8 mouse cellular contexts compared by ENCODE assay signal in the genomic region with DNA sequence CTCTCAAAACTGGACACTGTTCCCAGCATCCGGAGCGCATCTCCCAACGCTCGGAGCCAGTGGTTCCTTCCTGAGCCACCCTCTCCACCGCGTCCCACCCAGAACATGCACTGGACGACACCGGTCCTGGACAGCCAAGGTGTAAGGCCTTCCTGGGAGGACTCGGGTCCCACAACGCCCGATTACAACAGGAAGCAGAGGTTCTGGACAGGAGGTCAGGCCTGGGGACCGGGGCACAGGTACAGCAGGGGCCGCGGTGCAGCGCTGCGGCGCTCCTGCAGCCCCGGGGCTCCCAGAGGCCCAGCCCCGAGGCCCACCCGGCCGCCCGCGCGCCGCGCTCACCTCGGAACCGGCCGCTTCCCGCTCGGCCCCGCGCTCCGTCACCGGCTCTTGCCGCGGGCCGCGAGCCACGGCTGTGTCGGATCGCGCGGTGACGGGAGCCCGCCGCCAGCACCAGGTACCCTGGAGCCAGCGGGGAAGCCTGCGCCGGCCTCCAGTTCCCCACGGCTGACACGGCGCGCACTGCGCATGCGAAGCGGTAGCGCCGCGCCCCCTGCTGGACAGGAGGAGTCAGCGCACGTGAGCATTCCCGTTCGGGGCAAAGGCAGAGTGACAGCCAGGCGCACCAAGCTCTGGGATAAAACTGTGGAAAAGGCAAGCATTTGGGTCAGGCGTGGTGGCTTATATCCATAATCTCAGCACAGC. TPM values are rescaled to one million over a fixed set of nuclear protein-coding genes. Genes with fewer than 3 reads are reported as not detected.
DNase-seq lines count a peak whose midpoint lies in the region; ATAC-seq and TF ChIP-seq lines count a peak whose summit lies in the region.

A gene (minus strand): TSS at position 524 of the 705 bp plus-strand sequence.

- WGBS in embryonic facial prominence, embryonic 13.5 days, result under 1% methylated on average over 64 of the region's 66 CpGs
- WGBS in heart, adult 2 months, result 14% methylated on average over 66 of the region's 66 CpGs
- 1% methylated on average over 65 of the region's 66 CpGs for whole genome bisulfite sequencing in limb, embryonic 13.5 days
- WGBS in midbrain, embryonic 16.5 days, result under 1% methylated on average over 56 of the region's 66 CpGs

- no peaks in the 10 kb centered on the region for H3K27me3 ChIP-seq in embryonic facial prominence, embryonic 13.5 days
- no peaks in the 10 kb centered on the region for H3K27me3 ChIP-seq in heart, adult 2 months (ENCODE audit: control insufficient read depth, insufficient read depth, low read length)
- H3K27me3 ChIP-seq in limb, embryonic 13.5 days, result no peaks in the 10 kb centered on the region
- no peaks in the 10 kb centered on the region for H3K27me3 ChIP-seq in midbrain, embryonic 16.5 days (ENCODE audit: control insufficient read depth, insufficient read depth, low read depth, low read length)

- peaks cover 6% of the 10 kb centered on the region for H3K79me2 ChIP-seq in heart, adult 2 months (replicated peaks; ENCODE audit: control insufficient read depth, insufficient read depth, low read length)

- intact Hi-C loops in heart, adult 2 months (cut with DNase I), result no loop called here

- no peak for TF ChIP-seq EP300 in heart, adult 2 months (IDR thresholded peaks at IDR 0.05; ENCODE audit: insufficient read depth, low read depth, low read length)

- TF ChIP-seq POLR2A in heart, adult 2 months (IDR thresholded peaks at IDR 0.05; ENCODE audit: insufficient read depth, low read depth, low read length), result peak; percentile 48; the same call in 1 of the 2 replicates

- no peak within 1 kb of the TSS; the same call in 1 of the 2 replicates for H3K27ac ChIP-seq in embryonic facial prominence, embryonic 13.5 days
- H3K27ac ChIP-seq in heart, adult 2 months, result peak within 1 kb of the TSS; percentile 75
- no peak within 1 kb of the TSS for H3K27ac ChIP-seq in limb, embryonic 13.5 days
- H3K27ac ChIP-seq in midbrain, embryonic 16.5 days (ENCODE audit: low read length), result peak within 1 kb of the TSS; percentile 57

- H3K4me1 ChIP-seq in embryonic facial prominence, embryonic 13.5 days, result peaks cover 17% of the 10 kb centered on the region
- peaks cover 1% of the 10 kb centered on the region; the same call in 1 of the 2 replicates for H3K4me1 ChIP-seq in heart, adult 2 months (ENCODE audit: control insufficient read depth, insufficient read depth, low read length)
- peaks cover 10% of the 10 kb centered on the region for H3K4me1 ChIP-seq in limb, embryonic 13.5 days
- H3K4me1 ChIP-seq in midbrain, embryonic 16.5 days (ENCODE audit: control insufficient read depth, insufficient read depth, low read length), result peaks cover 8% of the 10 kb centered on the region

- peak; percentile 82 for ATAC-seq in embryonic facial prominence, embryonic 13.5 days (ENCODE audit: insufficient number of reproducible peaks, insufficient read depth, low FRiP score, low TSS enrichment, low read depth)
- peak; percentile 94 for ATAC-seq in limb, embryonic 13.5 days (ENCODE audit: low FRiP score, low read depth)
- peak; percentile 93 for ATAC-seq in midbrain, embryonic 16.5 days

- H3K36me3 ChIP-seq in embryonic facial prominence, embryonic 13.5 days, result peaks cover 10% of the 10 kb centered on the region
- H3K36me3 ChIP-seq in heart, adult 2 months (ENCODE audit: control insufficient read depth, insufficient read depth, low read length), result no peaks in the 10 kb centered on the region
- peaks cover 18% of the 10 kb centered on the region for H3K36me3 ChIP-seq in limb, embryonic 13.5 days
- no peaks in the 10 kb centered on the region for H3K36me3 ChIP-seq in midbrain, embryonic 16.5 days (ENCODE audit: control insufficient read depth, insufficient read depth, low read length)

- peak; percentile 97 for TF ChIP-seq CTCF in heart, adult 2 months (IDR thresholded peaks at IDR 0.05)

- H3K4me3 ChIP-seq in embryonic facial prominence, embryonic 13.5 days, result peak within 1 kb of the TSS; percentile 97
- H3K4me3 ChIP-seq in heart, adult 2 months, result peak within 1 kb of the TSS; percentile 80
- H3K4me3 ChIP-seq in limb, embryonic 13.5 days, result peak within 1 kb of the TSS; percentile 95
- peak within 1 kb of the TSS; percentile 78 for H3K4me3 ChIP-seq in midbrain, embryonic 16.5 days (ENCODE audit: low read depth, low read length)

- H3K4me2 ChIP-seq in embryonic facial prominence, embryonic 13.5 days, result peak within 1 kb of the TSS; percentile 82
- peak within 1 kb of the TSS; percentile 81 for H3K4me2 ChIP-seq in limb, embryonic 13.5 days (replicated peaks)
- peak within 1 kb of the TSS; percentile 83 for H3K4me2 ChIP-seq in midbrain, embryonic 16.5 days (ENCODE audit: low read length)

- peak; percentile 79 for DNase-seq in 3134 (ENCODE audit: extremely low read depth, insufficient read length, low spot score)
- peak; percentile 92 to 93 for DNase-seq in adrenal gland, postnatal 36 days
- DNase-seq in heart, adult 2 months, result peak; percentile 91 to 95
- DNase-seq in kidney, adult 8-10 months, result peak; percentile 84 to 90
- DNase-seq in spleen, postnatal 10 days (ENCODE audit: low spot score in 2 of 2), result peak; percentile 91 to 92

- H3K9ac ChIP-seq in embryonic facial prominence, embryonic 13.5 days, result peak within 1 kb of the TSS; percentile 97
- H3K9ac ChIP-seq in heart, adult 2 months (ENCODE audit: low read depth, low read length), result peak within 1 kb of the TSS; percentile 92
- peak within 1 kb of the TSS; percentile 97 for H3K9ac ChIP-seq in limb, embryonic 13.5 days
- peak within 1 kb of the TSS; percentile 84 for H3K9ac ChIP-seq in midbrain, embryonic 16.5 days (ENCODE audit: low read depth, low read length)

- no peaks in the 10 kb centered on the region for H3K9me3 ChIP-seq in embryonic facial prominence, embryonic 13.5 days
- no peaks in the 10 kb centered on the region for H3K9me3 ChIP-seq in limb, embryonic 13.5 days
- no peaks in the 10 kb centered on the region for H3K9me3 ChIP-seq in midbrain, embryonic 16.5 days (replicated peaks; ENCODE audit: control insufficient read depth, low read length, poor library complexity, severe bottlenecking)

RNA-seq across cellular contexts. Expression of the gene that starts here (rescaled TPM):
- total RNA-seq in adrenal gland, postnatal 36 days (2021), result 100 to 1,000 TPM in 1 of 2 experiments, 10 to 100 TPM in 1; 83.3 to 110 TPM
- 103 and 120 TPM in 2 replicates for polyA plus RNA-seq in embryonic facial prominence, embryonic 13.5 days (2015; fragmentation: Nextera tagmentation; extraction: Ambion mirVana)
- 10 to 100 TPM; 43.8 to 44.0 TPM for total RNA-seq in heart, adult 2 months (2021)
- 28.9 and 36.9 TPM in 2 replicates for polyA plus RNA-seq in heart, adult 2 months (2012; rRNA removed)
- polyA plus RNA-seq in limb, embryonic 13.5 days (2015; fragmentation: Nextera tagmentation; extraction: Ambion mirVana), result 104 and 106 TPM in 2 replicates
- 71.3 and 74.9 TPM in 2 replicates for polyA plus RNA-seq in midbrain, embryonic 16.5 days (2015; fragmentation: Nextera tagmentation; extraction: Ambion mirVana)

Comparison
In these comparisons a context has a peak if more than half of its experiments do, and no peak if none do; other contexts are left out.
1. H3K27ac ChIP-seq: peak in heart, adult 2 months (single experiment) and midbrain, embryonic 16.5 days (single experiment); none in embryonic facial prominence, embryonic 13.5 days (single experiment) and limb, embryonic 13.5 days (single experiment).
2. Peak in every context shown above with its lines, with median percentiles within 50 percentile points of each other: DNase-seq, ATAC-seq, H3K4me2 ChIP-seq, H3K4me3 ChIP-seq and H3K9ac ChIP-seq.